Mouse (Mus musculus): Measurements from ENCODE around the gene Dlgap5. TPM values are rescaled to one million over a fixed set of nuclear protein-coding genes. Genes with fewer than 3 reads are reported as not detected.

The Dlgap5 gene
- polyA plus RNA-seq, 1 experiment: 5.9 TPM

GRCm38 (mm10) chr14:47373728-47374678 lies 44.2 kb downstream of the Dlgap5 start:
- peak overlapping the region; percentile 23 for H3K4me3 ChIP-seq (ENCODE audit: control insufficient read depth, low read depth, low read length)
- H3K36me3 ChIP-seq (ENCODE audit: control insufficient read depth, insufficient read depth, low read length): no peaks in the 10 kb centered on the region
- no peak overlapping the region for H3K27ac ChIP-seq (ENCODE audit: control insufficient read depth, insufficient read depth, low read depth, low read length)
- no peaks in the 10 kb centered on the region for H3K27me3 ChIP-seq (ENCODE audit: control insufficient read depth, insufficient read depth, low read length)
- TF ChIP-seq POLR2A (IDR thresholded peaks at IDR 0.05; ENCODE audit: control insufficient read depth, low read depth, low read length) (no peak), CTCF (IDR thresholded peaks at IDR 0.05; ENCODE audit: control insufficient read depth, insufficient read depth, insufficient replicate concordance, low read depth, low read length) (no peak)
- H3K4me1 ChIP-seq (ENCODE audit: control insufficient read depth, insufficient read depth, low read length): peaks cover 7% of the 10 kb centered on the region

GRCm38 (mm10) chr14:47371689-47372088 lies 46.5 kb downstream of the Dlgap5 start:
- Histone ChIP-seq H3K27me3 (ENCODE audit: control insufficient read depth, insufficient read depth, low read length) (no peaks in the 10 kb centered on the region), H3K4me3 (ENCODE audit: control insufficient read depth, low read depth, low read length) (no peak overlapping the region), H3K27ac (ENCODE audit: control insufficient read depth, insufficient read depth, low read depth, low read length) (no peak overlapping the region), H3K4me1 (ENCODE audit: control insufficient read depth, insufficient read depth, low read length) (peaks cover 14% of the 10 kb centered on the region), H3K36me3 (ENCODE audit: control insufficient read depth, insufficient read depth, low read length) (no peaks in the 10 kb centered on the region)
- TF ChIP-seq POLR2A (IDR thresholded peaks at IDR 0.05; ENCODE audit: control insufficient read depth, low read depth, low read length) (no peak), CTCF (IDR thresholded peaks at IDR 0.05; ENCODE audit: control insufficient read depth, insufficient read depth, insufficient replicate concordance, low read depth, low read length) (no peak)

- Histone ChIP-seq H3K27me3 (ENCODE audit: control insufficient read depth, insufficient read depth, low read length) (no peaks in the 10 kb centered on the region), H3K27ac (ENCODE audit: control insufficient read depth, insufficient read depth, low read depth, low read length) (no peak overlapping the region), H3K4me1 (ENCODE audit: control insufficient read depth, insufficient read depth, low read length) (peaks cover 14% of the 10 kb centered on the region), H3K4me3 (ENCODE audit: control insufficient read depth, low read depth, low read length) (no peak overlapping the region), H3K36me3 (ENCODE audit: control insufficient read depth, insufficient read depth, low read length) (no peaks in the 10 kb centered on the region)
- no peak for TF ChIP-seq POLR2A (IDR thresholded peaks at IDR 0.05; ENCODE audit: control insufficient read depth, low read depth, low read length)
- TF ChIP-seq CTCF (IDR thresholded peaks at IDR 0.05; ENCODE audit: control insufficient read depth, insufficient read depth, insufficient replicate concordance, low read depth, low read length): no peak
Measured at GRCm38 (mm10) chr14:47370790-47371189, 47.4 kb downstream of the Dlgap5 start.

GRCm38 (mm10) chr14:47369741-47370140 lies 48.5 kb downstream of the Dlgap5 start:
- Histone ChIP-seq H3K27me3 (ENCODE audit: control insufficient read depth, insufficient read depth, low read length) (no peaks in the 10 kb centered on the region), H3K4me1 (ENCODE audit: control insufficient read depth, insufficient read depth, low read length) (peaks cover 14% of the 10 kb centered on the region), H3K36me3 (ENCODE audit: control insufficient read depth, insufficient read depth, low read length) (no peaks in the 10 kb centered on the region), H3K27ac (ENCODE audit: control insufficient read depth, insufficient read depth, low read depth, low read length) (no peak overlapping the region), H3K4me3 (ENCODE audit: control insufficient read depth, low read depth, low read length) (no peak overlapping the region)
- TF ChIP-seq CTCF (IDR thresholded peaks at IDR 0.05; ENCODE audit: control insufficient read depth, insufficient read depth, insufficient replicate concordance, low read depth, low read length) (no peak), POLR2A (IDR thresholded peaks at IDR 0.05; ENCODE audit: control insufficient read depth, low read depth, low read length) (no peak)

GRCm38 (mm10) chr14:47367461-47367860 lies 50.7 kb downstream of the Dlgap5 start, which contains the start of gene Lgals3:
Gene Lgals3, plus strand, starts transcription at chr14:47367751.
- H3K4me3 ChIP-seq (ENCODE audit: control insufficient read depth, low read depth, low read length): no peak within 1 kb of the TSS
- H3K27ac ChIP-seq (ENCODE audit: control insufficient read depth, insufficient read depth, low read depth, low read length): no peak within 1 kb of the TSS
- no peak for TF ChIP-seq POLR2A (IDR thresholded peaks at IDR 0.05; ENCODE audit: control insufficient read depth, low read depth, low read length)
- TF ChIP-seq CTCF (IDR thresholded peaks at IDR 0.05; ENCODE audit: control insufficient read depth, insufficient read depth, insufficient replicate concordance, low read depth, low read length): no peak
- H3K27me3 ChIP-seq (ENCODE audit: control insufficient read depth, insufficient read depth, low read length): no peaks in the 10 kb centered on the region
- no peaks in the 10 kb centered on the region for H3K36me3 ChIP-seq (ENCODE audit: control insufficient read depth, insufficient read depth, low read length)
- H3K4me1 ChIP-seq (ENCODE audit: control insufficient read depth, insufficient read depth, low read length): peaks cover 7% of the 10 kb centered on the region

- no peaks in the 10 kb centered on the region for H3K36me3 ChIP-seq (ENCODE audit: control insufficient read depth, insufficient read depth, low read length)
- H3K27ac ChIP-seq (ENCODE audit: control insufficient read depth, insufficient read depth, low read depth, low read length): no peak overlapping the region
- TF ChIP-seq POLR2A (IDR thresholded peaks at IDR 0.05; ENCODE audit: control insufficient read depth, low read depth, low read length) (no peak), CTCF (IDR thresholded peaks at IDR 0.05; ENCODE audit: control insufficient read depth, insufficient read depth, insufficient replicate concordance, low read depth, low read length) (no peak)
- no peak overlapping the region for H3K4me3 ChIP-seq (ENCODE audit: control insufficient read depth, low read depth, low read length)
- H3K27me3 ChIP-seq (ENCODE audit: control insufficient read depth, insufficient read depth, low read length): no peaks in the 10 kb centered on the region
- peaks cover 7% of the 10 kb centered on the region for H3K4me1 ChIP-seq (ENCODE audit: control insufficient read depth, insufficient read depth, low read length)
Measured at GRCm38 (mm10) chr14:47366881-47367321, 51.3 kb downstream of the Dlgap5 start.

- Histone ChIP-seq H3K4me1 (ENCODE audit: control insufficient read depth, insufficient read depth, low read length) (peaks cover 7% of the 10 kb centered on the region), H3K36me3 (ENCODE audit: control insufficient read depth, insufficient read depth, low read length) (no peaks in the 10 kb centered on the region), H3K27ac (ENCODE audit: control insufficient read depth, insufficient read depth, low read depth, low read length) (no peak overlapping the region), H3K27me3 (ENCODE audit: control insufficient read depth, insufficient read depth, low read length) (no peaks in the 10 kb centered on the region), H3K4me3 (ENCODE audit: control insufficient read depth, low read depth, low read length) (peak overlapping the region; percentile 28)
- TF ChIP-seq POLR2A (IDR thresholded peaks at IDR 0.05; ENCODE audit: control insufficient read depth, low read depth, low read length) (no peak), CTCF (IDR thresholded peaks at IDR 0.05; ENCODE audit: control insufficient read depth, insufficient read depth, insufficient replicate concordance, low read depth, low read length) (no peak)
Measured at GRCm38 (mm10) chr14:47364742-47365449, 53.3 kb downstream of the Dlgap5 start.
